Mouse (Mus musculus) cerebellum, adult 11-12 months (tissue): Measurements from ENCODE around the gene Prdm11.

Source experiments
- DNase-seq: peaks from one replicate; pipeline ENCODE4 v3.0.0; 2022

Gene Prdm11

DNA sequence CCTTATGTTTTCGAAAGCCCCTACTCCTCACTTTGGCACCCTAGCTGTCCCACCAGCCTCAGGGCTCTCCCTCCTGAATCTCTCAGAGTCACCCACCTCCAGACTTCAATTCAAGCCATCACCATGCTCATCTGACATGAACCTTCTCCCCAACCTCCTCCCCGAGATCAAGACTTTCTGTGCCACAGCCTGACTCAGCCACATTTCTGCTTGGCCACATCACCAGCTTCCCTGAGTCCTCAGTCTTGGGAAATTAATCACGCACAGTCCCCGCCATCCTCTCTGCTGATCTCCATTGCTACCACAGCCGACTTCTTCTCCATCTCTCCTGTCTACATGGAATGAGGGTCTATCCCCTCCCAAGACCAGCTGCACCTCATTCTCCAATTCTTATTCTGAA is 34.5 kb downstream of the Prdm11 start:
- no peak for DNase-seq

DNA sequence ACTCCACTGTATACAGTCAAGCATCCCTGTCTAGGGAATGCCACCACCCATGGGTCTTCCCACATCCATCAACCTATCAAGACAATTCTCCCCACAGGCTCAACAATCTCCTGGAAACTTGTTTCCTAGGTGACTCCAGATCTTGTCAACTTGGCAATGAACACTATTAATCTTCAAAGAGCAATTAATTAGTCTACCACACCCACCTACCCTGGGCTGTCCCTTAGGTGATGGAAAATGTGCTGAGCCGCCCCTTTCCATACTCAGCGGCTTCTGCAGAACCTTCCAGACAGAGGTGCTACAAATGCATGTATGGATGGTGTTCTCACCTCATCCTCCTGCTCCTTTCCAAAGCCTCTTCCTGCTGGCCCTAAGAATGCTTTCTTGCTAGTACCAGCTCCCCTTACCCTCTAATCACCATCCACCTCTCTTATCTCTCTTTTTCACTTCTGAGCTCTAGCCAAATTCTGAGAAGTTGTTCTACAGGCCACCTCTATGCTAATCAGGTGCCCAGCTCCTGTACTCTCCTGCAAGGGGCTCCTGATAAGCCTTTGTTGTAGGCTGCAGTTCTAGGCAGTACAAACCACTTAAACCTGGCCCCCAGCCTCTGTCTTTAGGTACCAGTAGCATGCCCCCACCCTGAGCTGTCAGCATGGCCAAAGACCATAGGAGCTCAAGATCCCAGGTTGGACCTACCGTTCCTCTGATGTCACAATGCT is 37.8 kb downstream of the Prdm11 start:
- DNase-seq: no peak

- no peak for DNase-seq
These were observed 40.9 kb downstream of the Prdm11 start for GRCm38 (mm10) chr2:93005028-93005427.

DNA sequence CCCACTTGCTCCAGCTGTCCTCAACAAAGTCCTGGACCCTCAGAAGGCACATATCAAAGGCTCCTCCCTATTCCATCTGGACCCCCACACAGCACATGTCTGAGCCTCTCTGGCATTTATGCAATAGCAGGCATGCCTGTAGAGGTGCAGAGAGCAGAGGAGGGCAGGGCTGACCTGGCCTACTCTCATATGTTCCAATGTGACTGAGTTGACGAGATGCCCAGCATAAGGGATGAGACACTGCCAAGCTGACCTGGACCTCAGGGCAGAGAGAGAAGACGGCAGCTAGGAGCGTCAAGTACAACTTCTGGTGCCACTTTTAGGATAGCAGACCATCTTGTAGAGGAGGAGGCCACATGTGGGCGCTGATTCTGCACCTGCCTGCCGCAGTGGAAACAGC is 54.0 kb downstream of the Prdm11 start:
- DNase-seq: no peak

DNA sequence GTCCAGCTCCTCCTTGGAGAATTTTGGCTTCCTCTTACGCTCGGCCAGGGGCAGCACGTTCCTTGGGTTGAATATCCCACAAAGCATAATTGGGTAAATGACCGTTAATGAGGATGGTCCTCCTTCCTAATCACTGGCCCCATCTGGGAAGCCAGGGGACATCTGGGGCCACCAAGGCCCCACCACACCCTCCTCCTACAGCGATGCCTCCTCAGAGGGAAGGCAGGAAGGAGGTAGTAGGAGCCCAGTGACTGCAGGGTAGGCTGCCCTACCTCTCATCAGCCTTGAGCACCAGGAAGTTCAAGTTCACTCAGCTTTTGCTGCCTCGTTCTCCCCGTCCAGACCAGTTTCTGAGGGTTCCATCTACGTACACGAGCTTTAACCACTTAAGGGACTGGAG is 56.4 kb downstream of the Prdm11 start:
- DNase-seq: no peak

- peak; percentile 46 for DNase-seq
These were observed 57.9 kb downstream of the Prdm11 start for GRCm38 (mm10) chr2:92987901-92988631.

- no peak for DNase-seq
These were observed 58.8 kb downstream of the Prdm11 start for GRCm38 (mm10) chr2:92987108-92987618.

GRCm38 (mm10) chr2:92985600-92985999 is 60.4 kb downstream of the Prdm11 start:
- DNase-seq: no peak

DNA sequence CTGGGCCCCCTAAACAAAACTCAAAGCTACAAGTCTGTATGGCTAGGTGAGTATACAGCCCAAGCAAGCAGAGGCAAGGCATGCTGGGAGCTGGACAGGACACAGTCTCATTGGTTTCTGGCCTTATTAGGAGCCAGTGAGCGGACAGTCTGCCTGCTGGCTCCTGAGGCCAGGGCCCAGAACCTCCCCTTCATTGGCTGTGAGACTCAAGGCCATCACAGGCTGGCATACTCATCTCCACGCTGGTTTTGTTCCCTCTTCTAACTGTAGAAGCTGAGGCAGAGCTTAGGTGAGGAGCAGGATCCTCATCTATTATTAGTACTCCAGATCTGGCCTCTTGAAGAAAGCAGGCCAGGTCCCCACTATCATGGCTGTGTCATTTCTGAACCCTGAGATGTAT is 60.8 kb downstream of the Prdm11 start:
- no peak for DNase-seq

DNA sequence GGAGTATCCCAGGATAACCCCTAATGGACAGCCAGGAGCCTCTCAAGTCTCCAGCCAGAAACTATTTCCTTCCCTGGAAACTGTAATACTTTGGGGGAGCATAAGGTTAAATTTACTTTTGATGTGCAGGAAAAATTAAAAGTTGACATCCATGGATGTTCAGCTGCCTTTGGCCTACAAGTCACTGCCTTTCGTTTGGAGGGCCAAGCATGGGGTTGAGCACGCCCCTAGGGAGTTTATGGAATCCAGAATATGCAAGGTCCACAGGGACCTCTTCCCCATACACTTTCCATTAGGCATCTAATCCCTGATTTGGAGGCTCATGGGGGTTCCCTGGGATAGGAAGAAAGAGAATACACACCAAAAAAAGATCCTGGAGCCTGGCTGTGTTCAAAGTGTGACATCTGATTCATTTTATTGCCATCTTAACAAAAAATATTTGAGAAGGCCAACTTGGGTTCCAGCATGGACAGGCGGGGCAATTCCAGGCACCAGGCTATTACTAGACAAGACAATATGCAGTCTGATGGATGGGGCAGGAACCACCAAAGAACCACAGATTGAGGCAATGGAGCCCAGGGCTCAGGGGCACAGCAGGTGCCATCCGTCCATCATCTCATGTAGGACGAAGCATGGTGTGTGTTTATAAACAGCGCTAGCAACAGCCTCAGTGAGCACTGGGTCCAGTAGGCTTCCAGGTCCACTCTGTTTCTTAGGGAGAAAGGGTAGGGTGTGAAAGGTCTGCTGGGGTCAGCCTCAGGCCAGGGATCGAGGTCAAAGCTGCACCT is 61.5 kb downstream of the Prdm11 start:
- no peak for DNase-seq

GRCm38 (mm10) chr2:92983273-92983620 is 62.7 kb downstream of the Prdm11 start:
- no peak for DNase-seq

DNA sequence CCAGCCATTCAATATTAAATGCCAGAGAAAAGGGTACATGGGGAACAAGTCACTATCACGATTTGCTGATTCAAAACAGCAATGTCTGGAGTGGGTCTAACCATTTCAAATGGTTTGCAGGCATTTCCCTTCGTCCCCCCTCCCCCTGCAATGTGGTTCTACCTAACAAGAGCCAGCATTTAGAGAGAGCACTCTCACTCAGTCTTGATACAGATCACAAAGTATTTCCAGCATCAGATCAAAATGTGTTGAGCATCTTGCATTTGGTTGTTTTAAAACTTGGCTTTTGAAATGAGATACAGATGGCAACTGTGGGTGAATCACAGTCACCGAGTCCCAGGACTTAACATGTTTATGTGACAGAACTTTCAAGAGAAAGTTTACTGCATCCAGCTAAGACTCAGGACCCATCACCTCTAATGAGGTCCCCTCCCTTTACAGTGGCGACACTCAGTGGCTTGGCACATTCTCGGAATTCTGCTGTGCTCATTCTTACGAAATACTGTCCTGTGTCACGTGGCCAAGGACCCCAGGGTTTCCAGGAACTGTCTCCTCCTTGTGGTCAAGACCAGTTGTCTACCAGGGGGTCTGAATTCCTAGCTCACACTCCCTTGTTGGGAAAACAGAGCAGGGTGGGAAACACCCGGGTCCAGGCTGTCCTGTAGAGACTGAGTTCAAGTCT is 63.2 kb downstream of the Prdm11 start:
- DNase-seq: no peak

- no peak for DNase-seq
These were observed 65.8 kb downstream of the Prdm11 start for GRCm38 (mm10) chr2:92980165-92980564.

GRCm38 (mm10) chr2:92975031-92975790 is 70.8 kb downstream of the Prdm11 start:
- DNase-seq: no peak

- no peak for DNase-seq
These were observed 72.3 kb downstream of the Prdm11 start for GRCm38 (mm10) chr2:92973646-92974045.

- DNase-seq: no peak
These were observed 73.9 kb downstream of the Prdm11 start for GRCm38 (mm10) chr2:92972071-92972470.

GRCm38 (mm10) chr2:92971536-92971935 is 74.4 kb downstream of the Prdm11 start:
- no peak for DNase-seq

GRCm38 (mm10) chr2:92971069-92971468 is 74.9 kb downstream of the Prdm11 start:
- no peak for DNase-seq

GRCm38 (mm10) chr2:92967839-92968166 is 78.2 kb downstream of the Prdm11 start:
- no peak for DNase-seq

DNA sequence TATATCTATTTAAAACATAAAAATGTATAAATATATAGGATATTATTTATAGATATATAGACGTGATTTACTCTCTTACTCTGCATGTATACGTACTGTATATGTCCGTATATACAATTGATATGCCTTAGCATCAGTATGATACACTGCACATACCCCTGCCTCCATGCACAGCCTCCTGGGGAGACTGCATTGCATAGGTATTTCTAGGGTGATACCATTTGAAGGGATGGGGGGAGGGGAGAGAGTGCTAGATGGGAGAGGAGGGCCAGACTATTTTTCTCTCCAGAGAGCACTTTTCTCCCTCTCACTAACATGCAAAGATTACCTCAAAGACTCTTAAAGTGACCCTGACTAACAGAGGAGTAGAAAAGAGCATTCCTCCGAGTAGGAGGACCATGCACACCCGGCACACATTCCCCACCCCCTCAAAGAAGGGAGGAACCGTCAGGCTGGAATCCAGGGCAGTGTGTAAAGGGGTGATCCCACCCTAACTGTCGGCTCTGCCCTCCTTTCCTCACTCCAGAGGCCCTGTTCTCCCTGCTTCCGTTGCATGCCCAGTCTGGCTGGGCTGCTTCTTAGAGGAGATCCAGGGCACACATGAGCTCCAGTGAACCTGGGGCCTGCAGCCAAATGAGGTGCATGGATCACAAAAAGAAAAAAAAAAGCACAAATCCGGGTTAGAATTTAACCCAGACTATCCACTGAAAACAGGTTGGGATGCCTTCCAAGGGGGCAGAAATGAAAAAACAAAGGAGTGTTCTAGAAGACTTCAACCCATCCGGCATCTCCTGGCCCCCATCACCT is 78.7 kb downstream of the Prdm11 start:
- no peak for DNase-seq

DNA sequence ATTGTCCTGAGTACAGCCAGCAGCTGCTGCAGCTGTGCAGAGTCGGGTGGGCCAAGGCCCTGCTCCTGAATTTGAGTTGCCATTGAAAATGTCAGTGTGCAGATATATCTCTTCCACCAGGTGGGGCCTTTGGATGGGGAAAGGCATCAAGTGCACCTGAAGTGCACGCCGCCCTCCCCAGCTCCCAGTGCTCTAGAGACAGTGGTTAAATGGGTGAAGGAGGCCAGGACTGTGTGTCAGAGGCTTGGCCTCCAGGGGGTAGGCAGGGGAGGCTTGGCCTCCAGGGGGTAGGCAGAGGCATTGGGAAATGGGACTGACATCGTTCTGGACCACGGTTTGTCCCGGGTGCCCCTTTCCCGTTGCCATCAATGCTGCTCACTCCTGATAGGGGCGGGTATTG is 79.7 kb downstream of the Prdm11 start:
- no peak for DNase-seq

DNA sequence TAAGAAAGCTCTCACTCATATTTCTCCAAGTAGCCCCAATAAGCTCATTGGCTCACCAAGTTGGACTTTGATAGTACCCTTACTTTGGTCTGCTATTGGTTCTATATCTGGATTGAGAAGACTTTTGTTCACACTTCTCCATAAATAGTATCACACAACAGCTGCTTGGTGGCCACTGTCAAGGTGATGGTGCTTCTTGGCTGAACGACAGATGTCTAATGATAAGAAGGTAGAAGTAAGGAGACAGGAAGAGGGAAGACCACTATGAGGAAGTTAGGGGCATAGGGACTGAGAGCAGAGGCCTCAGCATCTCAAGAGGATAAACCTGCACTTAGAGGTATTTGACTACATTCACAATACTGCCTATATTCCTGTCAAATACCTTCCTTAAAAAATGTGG is 81.6 kb downstream of the Prdm11 start:
- DNase-seq: no peak
